Mouse (Mus musculus) embryonic fibroblast, embryonic 13.5 days (primary cell): ENCODE results near the gene Hmga1.

Experiments
- CTCF ChIP-seq: IDR thresholded peaks from 2 replicates; pipeline ENCODE4 v1.5.1; 2011; ENCODE audit warnings: mild to moderate bottlenecking, control low read depth, low read length, moderate library complexity, borderline replicate concordance; ENCODE audit not compliant: insufficient read depth
- POLR2A ChIP-seq: IDR thresholded peaks from 2 replicates; pipeline ENCODE4 v1.6.1; 2011; ENCODE audit warnings: low read depth, mild to moderate bottlenecking, control low read depth, low read length, moderate library complexity

DNA sequence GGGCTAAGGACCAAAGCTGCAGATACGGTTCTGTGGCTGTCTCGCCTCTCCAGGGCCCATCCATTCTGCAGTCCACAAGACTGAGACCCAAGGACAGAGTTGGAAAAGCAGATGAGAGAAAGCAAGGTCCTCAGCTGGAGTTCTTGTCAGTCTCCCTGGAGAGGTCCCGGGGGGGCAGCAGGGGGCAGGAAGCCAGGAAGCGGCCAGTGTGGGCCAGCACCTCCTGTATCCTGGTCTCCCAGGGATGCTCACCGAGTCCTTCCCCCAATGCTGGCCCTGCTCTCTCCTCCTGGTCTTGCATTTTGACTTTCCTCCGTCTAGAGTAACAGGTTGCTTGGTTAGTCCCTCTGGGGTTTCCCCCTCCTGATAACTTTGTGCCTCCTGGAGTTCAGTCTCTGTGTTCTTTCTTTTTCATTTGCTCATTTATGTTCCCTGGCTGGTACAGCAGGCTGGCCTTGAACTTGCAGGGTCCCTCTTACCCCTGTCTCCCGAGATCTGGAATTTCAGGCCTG lies 9.7 kb upstream of the Hmga1 start:
- TF ChIP-seq POLR2A (no peak), CTCF (no peak)
